Mouse (Mus musculus) 416B (cell line): Measurements from ENCODE around the gene Fam184a.
"Not testable (repeated sequence)": the region's sequence is repeated elsewhere in the genome, so short reads cannot be mapped to it uniquely, and the experiment has no call there.

Source experiments
- DNase-seq: peaks from one replicate; pipeline ENCODE4 v3.0.0; 2011; ENCODE audit warnings: low read depth

Fam184a gene

GRCm38 (mm10) chr10:53688952-53689584 is 61.9 kb downstream of the Fam184a start:
- DNase-seq: no peak

DNA sequence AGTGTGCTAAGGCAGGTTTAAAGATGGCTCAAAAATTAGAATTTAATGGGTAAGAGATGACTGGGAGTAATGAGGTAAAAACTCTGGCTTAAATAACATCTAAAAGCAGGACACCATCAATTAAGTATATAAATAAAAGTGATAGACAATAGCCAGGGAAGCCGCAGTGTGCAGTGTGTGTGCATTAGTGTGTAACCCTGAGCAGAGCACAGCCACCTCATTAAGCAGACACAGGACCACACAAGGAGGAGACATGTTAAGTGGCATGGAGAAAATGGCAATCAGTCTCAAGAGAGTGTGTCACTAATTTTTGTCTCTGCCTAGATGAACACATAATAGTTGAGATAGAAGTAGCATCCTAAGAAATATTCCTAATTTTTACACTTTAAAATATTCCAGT is 62.4 kb downstream of the Fam184a start:
- no peak for DNase-seq

- no peak for DNase-seq
These were observed 63.0 kb downstream of the Fam184a start for GRCm38 (mm10) chr10:53687888-53688287.

DNA sequence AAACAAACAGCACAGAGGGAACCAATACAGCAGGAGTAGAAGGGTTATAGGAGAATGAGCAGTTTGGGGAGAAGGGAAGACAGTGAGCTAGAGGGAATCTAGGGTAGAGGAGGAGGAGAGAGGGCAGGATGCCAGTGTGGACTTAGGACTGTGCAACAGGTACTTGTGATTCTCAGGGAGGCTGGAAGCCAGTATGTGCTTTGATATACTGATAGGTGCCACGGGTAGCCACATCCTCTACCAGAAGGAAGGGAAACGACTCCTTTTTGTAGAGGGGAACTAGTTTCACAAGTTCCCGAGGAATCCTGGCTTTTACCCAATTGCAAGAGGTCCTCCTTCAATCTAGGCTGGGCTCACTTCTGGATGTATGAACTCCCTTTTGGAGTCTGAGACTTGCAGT is 65.1 kb downstream of the Fam184a start:
- no peak for DNase-seq

DNA sequence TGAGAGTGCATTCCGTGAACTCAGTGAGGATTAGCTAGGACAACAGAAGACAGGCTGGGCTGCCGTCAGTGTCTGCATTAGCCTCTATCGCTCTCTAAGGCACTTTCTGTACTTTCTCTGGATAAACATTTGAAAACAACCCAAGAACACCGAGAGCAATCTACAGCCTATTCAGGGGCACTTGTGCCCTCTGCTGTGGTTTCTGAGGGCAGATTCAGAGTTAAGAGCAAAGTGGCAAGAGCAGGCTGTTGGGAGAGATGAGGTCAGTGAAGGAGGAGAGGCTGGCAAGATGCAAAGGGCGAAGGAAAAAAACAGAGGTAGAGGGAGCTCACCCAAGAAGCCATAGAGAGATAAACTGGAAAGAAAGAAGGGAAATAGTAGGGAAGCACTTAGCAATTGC is 67.7 kb downstream of the Fam184a start:
- no peak for DNase-seq

- no peak for DNase-seq
These were observed 71.0 kb downstream of the Fam184a start for GRCm38 (mm10) chr10:53679690-53680557.

- no peak for DNase-seq
These were observed 89.1 kb downstream of the Fam184a start for GRCm38 (mm10) chr10:53661788-53662187.

DNA sequence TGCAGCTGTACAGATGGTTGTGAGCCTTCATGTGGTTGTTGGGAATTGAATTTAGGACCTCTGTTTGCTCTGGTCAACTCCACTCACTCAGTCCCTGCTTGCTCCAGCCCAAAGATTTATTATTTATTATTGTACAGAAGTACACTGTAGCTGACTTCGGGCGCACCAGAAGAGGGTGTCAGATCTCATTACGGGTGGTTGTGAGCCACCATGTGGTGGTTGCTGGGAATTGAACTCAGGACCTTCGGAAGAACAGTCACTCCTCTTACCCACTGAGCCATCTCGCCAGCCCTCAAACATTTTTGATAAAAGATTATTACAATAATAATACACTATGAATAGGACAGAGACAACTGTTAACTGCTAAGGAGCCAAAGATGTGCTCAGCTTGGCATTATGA is 96.7 kb downstream of the Fam184a start:
- DNase-seq: peak; percentile 42

DNA sequence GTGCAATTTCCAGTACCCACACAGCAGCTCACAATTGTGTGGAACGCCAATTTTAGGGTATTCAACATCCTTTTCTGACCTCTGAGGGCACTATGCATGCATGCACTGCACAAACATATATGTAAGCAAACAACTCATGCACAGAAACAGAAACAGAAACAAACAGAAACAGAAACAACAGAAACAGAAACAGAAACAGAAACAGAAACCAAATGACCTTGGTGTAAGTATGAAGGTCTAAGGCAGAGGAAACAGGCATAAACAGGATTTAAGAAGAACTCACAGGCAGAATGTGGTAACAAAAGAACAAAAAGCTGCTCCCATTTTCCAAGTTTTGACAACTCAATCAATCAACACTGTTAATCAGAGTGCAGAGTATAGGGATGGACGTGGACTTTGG is 100.2 kb downstream of the Fam184a start:
- peak; percentile 24 for DNase-seq

- peak; percentile 66 for DNase-seq
These were observed 109.4 kb downstream of the Fam184a start for GRCm38 (mm10) chr10:53641507-53641906.

DNA sequence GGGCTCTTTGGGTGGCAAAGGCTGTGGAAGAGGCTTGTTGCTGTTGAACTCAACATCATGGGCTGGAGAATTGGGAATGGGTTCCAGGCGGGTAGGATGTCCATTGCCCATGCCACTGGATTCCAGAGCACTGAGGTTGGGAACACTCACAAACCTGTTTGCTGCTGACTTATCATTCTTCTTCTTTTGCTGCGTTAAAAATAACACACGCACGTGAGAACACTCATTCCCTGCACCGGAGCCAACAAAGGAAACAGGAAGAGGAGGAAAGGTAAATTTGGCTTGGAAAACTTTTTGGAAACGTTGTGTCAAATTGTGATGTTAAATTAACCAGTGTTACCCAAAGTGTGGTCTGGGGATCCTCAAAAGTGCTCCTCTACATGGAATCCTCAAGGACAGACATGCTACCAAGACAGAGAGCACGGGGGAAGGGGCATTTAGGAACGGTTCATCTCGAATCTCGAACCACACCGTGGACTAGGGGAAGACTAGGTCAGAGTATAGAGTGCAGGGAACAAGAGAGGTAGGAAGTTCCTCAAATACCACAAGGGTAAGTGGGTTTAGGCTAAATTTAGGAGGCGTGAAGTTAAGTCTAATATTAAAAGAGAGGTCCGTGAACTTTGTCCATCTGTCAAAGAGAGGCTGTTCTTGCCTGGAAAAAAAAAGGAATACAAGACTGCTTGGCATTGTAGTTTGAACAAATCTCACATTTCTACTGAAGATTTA is 115.5 kb downstream of the Fam184a start:
- no peak for DNase-seq

GRCm38 (mm10) chr10:53634160-53634559 is 116.8 kb downstream of the Fam184a start:
- DNase-seq: no peak

DNA sequence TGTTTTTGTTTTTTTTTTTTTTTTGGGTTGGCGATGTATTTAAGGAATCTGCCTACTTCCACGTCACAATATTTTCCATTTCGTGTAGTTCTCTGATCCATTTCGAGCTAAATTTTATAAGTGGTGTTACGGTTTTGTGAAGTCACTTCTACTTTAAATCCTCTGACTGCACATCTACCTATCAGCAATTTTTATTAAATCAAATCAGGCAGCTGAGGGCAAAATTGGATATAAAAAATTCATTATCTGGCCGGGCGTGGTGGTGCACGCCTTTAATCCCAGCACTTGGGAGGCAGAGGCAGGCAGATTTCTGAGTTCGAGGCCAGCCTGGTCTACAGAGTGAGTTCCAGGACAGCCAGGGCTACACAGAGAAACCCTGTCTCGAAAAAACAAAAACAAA is 120.6 kb downstream of the Fam184a start, which contains the start of gene Mcm9:
Mcm9 (minus strand) TSS at position 101 of the 400 bp plus-strand sequence.
- not testable (repeated sequence) for DNase-seq

- DNase-seq: peak; percentile 98
These were observed 121.0 kb downstream of the Fam184a start for GRCm38 (mm10) chr10:53629918-53630250.

- peak; percentile 92 for DNase-seq
These were observed 121.5 kb downstream of the Fam184a start for GRCm38 (mm10) chr10:53629247-53629917.

- DNase-seq: peak; percentile 96
These were observed 134.9 kb downstream of the Fam184a start for GRCm38 (mm10) chr10:53615850-53616616.

DNA sequence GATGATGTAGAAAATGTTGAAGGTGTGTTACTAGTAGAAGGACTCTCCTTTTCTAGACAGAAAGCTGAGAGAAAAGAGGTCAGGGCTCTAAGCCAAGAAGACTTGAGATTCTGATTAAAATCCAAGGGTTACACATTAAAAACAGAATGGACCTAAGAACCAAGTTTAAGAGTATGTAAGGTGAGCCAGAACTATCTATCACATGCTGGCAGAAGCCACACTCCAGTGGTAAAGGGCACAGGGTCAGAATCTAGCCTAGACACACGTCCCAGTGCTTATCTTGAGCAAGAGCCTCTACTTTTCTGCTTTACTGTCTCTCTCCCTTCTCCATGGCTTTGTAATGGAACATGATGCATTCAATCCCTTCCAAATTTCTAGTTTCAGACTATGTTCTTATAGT is 137.0 kb downstream of the Fam184a start:
- no peak for DNase-seq

DNA sequence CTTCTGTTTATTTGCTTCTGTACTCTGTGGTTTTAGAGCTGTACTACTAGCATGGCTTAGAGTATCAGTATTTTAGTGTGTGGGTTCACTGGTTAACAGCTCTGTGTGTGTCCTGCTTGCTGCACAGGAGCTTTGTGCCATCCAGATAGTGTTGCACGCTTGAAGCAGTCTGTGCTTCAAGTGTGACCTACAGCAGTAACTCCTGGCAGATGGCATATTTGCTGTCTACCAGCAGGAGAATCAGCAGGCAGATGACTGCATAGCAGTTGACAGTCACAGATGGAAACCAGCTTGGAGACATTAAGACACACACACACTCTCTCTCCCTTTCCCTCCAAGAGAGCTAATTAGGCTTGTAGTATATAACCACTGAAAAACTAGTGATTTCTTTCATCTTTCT is 138.8 kb downstream of the Fam184a start:
- DNase-seq: no peak

GRCm38 (mm10) chr10:53608274-53608673 is 142.6 kb downstream of the Fam184a start:
- peak; percentile 61 for DNase-seq

GRCm38 (mm10) chr10:53605328-53605727 is 145.6 kb downstream of the Fam184a start:
- peak; percentile 62 for DNase-seq

GRCm38 (mm10) chr10:53598821-53599220 is 152.1 kb downstream of the Fam184a start:
- peak; percentile 80 for DNase-seq
